Mouse (Mus musculus) adrenal gland, postnatal 36 days (tissue): ENCODE measurements at regions not wholly inside any gene's neighbourhood (a gene's known extent, or its start where the extent isn't known, plus 50 kb on each side); places are given as distances from the start of the nearest gene placed in this dataset.
"Not testable (repeated sequence)": the region's sequence is repeated elsewhere in the genome, so short reads cannot be mapped to it uniquely, and the experiment has no call there.

Experiments
- DNase-seq, 2 experiments: peaks; one replicate each; pipeline ENCODE4 v3.0.0; 2021; ENCODE audit warnings: mixed read lengths in 1 of 2

- no peak for DNase-seq
Observed at GRCm38 (mm10) chr12:114009391-114009790, 465.7 kb downstream of the Adam6a start.

GRCm38 (mm10) chr12:114012860-114013259, 469.2 kb downstream of the Adam6a start:
- DNase-seq: peak; percentile 77 to 82

GRCm38 (mm10) chr12:114037011-114037410, 493.3 kb downstream of the Adam6a start:
- not testable (repeated sequence) for DNase-seq

GRCm38 (mm10) chr12:114047991-114048390, 504.3 kb downstream of the Adam6a start:
- DNase-seq: peak; percentile 29 to 33

GRCm38 (mm10) chr12:114053341-114053740, 509.6 kb downstream of the Adam6a start:
- no peak for DNase-seq

- no peak for DNase-seq
Observed at GRCm38 (mm10) chr12:114059615-114060014, 515.9 kb downstream of the Adam6a start.

GRCm38 (mm10) chr12:114067166-114067565, 523.5 kb downstream of the Adam6a start:
- DNase-seq: no peak

GRCm38 (mm10) chr12:114108731-114109130, 565.0 kb downstream of the Adam6a start:
- peak in 1 of 2 experiments; percentile 1 for DNase-seq

GRCm38 (mm10) chr12:114134897-114135296, 591.2 kb downstream of the Adam6a start:
- DNase-seq: no peak

- DNase-seq: peak in 1 of 2 experiments; percentile 1
Observed at GRCm38 (mm10) chr12:114148779-114149178, 605.1 kb downstream of the Adam6a start.

- DNase-seq: no peak
Observed at GRCm38 (mm10) chr12:114172305-114172704, 628.6 kb downstream of the Adam6a start.

- DNase-seq: peak in 1 of 2 experiments; percentile 16
Observed at GRCm38 (mm10) chr12:114199521-114199920, 655.8 kb downstream of the Adam6a start.

GRCm38 (mm10) chr12:114222541-114222940, 678.8 kb downstream of the Adam6a start:
- peak in 1 of 2 experiments; percentile 0 for DNase-seq
